Mouse (Mus musculus) limb, embryonic 11.5 days (tissue): ENCODE measurements around the gene Psma7. TPM values are rescaled to one million over a fixed set of nuclear protein-coding genes. Genes with fewer than 3 reads are reported as not detected.

Experiments
- ATAC-seq: fragments of 200-750 bp; cut with Nextera tagmentation; 2 replicates; pipeline ENCODE4 v1.8.0; 2017; ENCODE audit warnings: low read depth; ENCODE audit not compliant: insufficient number of reproducible peaks, low FRiP score, low TSS enrichment
- DNase-seq: peaks from one replicate; pipeline ENCODE4 v3.0.0-alpha.2; 2015; ENCODE audit warnings: low spot score
- H3K27ac ChIP-seq: fragments of 300-500 bp; sonication (generic); replicated peaks from 2 replicates; pipeline ENCODE4 v1.5.1; 2014; ENCODE audit warnings: low read depth, mild to moderate bottlenecking, low read length
- H3K27me3 ChIP-seq: fragments of 300-500 bp; sonication (generic); 2 replicates; pipeline ENCODE4 v1.6.1; 2014; ENCODE audit warnings: mild to moderate bottlenecking, low read length, mixed read lengths; ENCODE audit not compliant: control insufficient read depth, insufficient read depth
- H3K36me3 ChIP-seq: fragments of 300-500 bp; sonication (generic); 2 replicates; pipeline ENCODE4 v1.6.1; 2014; ENCODE audit warnings: mild to moderate bottlenecking, low read length, moderate library complexity, mixed read lengths; ENCODE audit not compliant: control insufficient read depth, insufficient read depth
- H3K4me1 ChIP-seq: fragments of 300-500 bp; sonication (generic); 2 replicates; pipeline ENCODE4 v1.6.1; 2014; ENCODE audit warnings: low read length, mixed read lengths; ENCODE audit not compliant: control insufficient read depth, insufficient read depth
- H3K4me2 ChIP-seq: fragments of 300-500 bp; sonication (generic); 2 replicates; pipeline ENCODE4 v1.6.1; 2014; ENCODE audit warnings: low read depth, mild to moderate bottlenecking, moderate library complexity; ENCODE audit not compliant: severe bottlenecking
- H3K4me3 ChIP-seq: fragments of 300-500 bp; sonication (generic); 2 replicates; pipeline ENCODE4 v1.5.1; 2014; ENCODE audit warnings: low read depth, low read length
- H3K9ac ChIP-seq: fragments of 300-500 bp; sonication (generic); 2 replicates; pipeline ENCODE4 v1.6.1; 2014; ENCODE audit warnings: mild to moderate bottlenecking, low read length
- H3K9me3 ChIP-seq: fragments of 300-500 bp; sonication (generic); 2 replicates; pipeline ENCODE4 v1.6.1; 2016; ENCODE audit warnings: low read length; ENCODE audit not compliant: control insufficient read depth
- WGBS: fragments of 180-500 bp; shearing (Covaris S2); extraction: QIAGEN DNeasy Blood & Tissue Kit; methylation state at CpG from one replicate; pipeline ENCODE4 v1.1.7; 2014; 5-methylcytosine and 5-hydroxymethylcytosine counted together
- polyA plus RNA-seq: library from polyadenylated mRNA; unstranded; fragments of >200 nt; fragmentation: Nextera tagmentation; extraction: Ambion mirVana; gene quantifications from 2 replicates; pipeline ENCODE4 v1.2.1, GENCODE M21; 2014

Psma7 gene
- polyA plus RNA-seq, 1 experiment from 2014 or later, result 792 TPM

DNA sequence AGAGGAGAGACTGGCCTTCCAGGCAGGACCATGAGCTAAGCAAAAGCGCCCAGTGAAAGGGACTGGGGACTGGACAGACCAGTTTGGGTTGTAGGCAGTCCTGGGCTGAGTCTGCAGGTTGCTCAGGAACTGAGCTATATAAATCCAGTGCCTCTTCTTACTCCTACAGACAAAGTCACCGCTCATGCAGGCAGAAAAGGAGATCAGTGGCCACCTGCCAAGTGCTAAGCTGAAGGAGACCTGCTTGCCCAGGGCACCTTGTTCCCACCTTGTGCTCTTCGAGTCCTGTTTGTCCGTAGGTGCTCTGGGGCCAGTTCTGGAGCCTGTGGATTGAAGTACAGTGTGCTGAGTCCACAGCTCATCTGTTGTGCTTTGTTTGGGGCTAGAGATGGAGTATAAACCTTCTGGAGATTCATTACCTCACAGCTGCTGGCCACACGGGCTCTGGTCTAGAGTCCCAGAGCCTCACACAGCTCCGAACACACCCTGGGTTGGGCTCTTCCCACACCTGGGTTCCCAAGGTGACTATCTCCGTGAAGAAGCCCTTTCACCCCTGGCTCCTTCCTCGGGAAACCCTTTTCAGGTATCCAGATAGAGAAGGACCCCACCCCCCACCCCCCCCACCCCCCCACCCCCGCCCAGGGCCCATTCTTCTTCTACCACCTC, 35.7 kb downstream of the Psma7 start:
- 50% methylated on average over 9 of the region's 9 CpGs for WGBS
- Histone ChIP-seq H3K27me3 (no peaks in the 10 kb centered on the region), H3K9me3 (no peaks in the 10 kb centered on the region), H3K27ac (no peak overlapping the region), H3K9ac (no peak overlapping the region), H3K4me1 (no peaks in the 10 kb centered on the region), H3K4me2 (no peak overlapping the region), H3K4me3 (no peak overlapping the region), H3K36me3 (no peaks in the 10 kb centered on the region)
- DNase-seq, result no peak
- ATAC-seq, result no peak

- H3K36me3 ChIP-seq, result no peaks in the 10 kb centered on the region
- H3K27ac ChIP-seq, result no peak overlapping the region
- H3K4me2 ChIP-seq, result no peak overlapping the region
- ATAC-seq (no peak), DNase-seq (no peak)
- H3K9me3 ChIP-seq, result no peaks in the 10 kb centered on the region
- no peak overlapping the region for H3K9ac ChIP-seq
- no peak overlapping the region for H3K4me3 ChIP-seq
- H3K4me1 ChIP-seq, result no peaks in the 10 kb centered on the region
- no peaks in the 10 kb centered on the region for H3K27me3 ChIP-seq
- WGBS, result 53% methylated on average over 5 of the region's 5 CpGs
Observed at GRCm38 (mm10) chr2:180005656-180006351, 36.4 kb downstream of the Psma7 start.

DNA sequence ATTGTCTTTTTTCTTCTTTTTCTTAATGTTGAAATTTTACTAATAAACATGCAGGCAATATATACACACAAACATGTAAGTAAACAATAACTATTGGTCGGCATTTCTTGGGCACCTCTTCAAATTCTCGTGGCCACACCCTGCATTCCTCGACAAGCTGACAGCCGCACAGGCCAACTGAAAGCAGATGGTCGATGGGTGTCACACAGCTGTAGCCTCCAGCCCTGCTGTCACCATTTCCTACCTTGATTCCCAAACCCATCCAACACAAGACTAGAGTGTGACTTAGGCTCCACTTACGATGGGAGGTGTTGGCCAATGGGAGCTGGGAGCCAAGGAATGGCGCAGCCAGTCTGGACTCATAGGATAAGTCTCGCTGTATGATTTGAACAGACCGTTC, 40.6 kb downstream of the Psma7 start:
- Histone ChIP-seq H3K9me3 (no peaks in the 10 kb centered on the region), H3K4me1 (no peaks in the 10 kb centered on the region), H3K9ac (no peak overlapping the region), H3K27ac (no peak overlapping the region), H3K27me3 (no peaks in the 10 kb centered on the region), H3K4me3 (no peak overlapping the region), H3K4me2 (no peak overlapping the region), H3K36me3 (no peaks in the 10 kb centered on the region)
- no peak for DNase-seq
- no peak for ATAC-seq
- WGBS, result 89% methylated on average over 9 of the region's 9 CpGs

- Histone ChIP-seq H3K4me2 (no peak overlapping the region), H3K9ac (no peak overlapping the region), H3K9me3 (no peaks in the 10 kb centered on the region), H3K4me3 (no peak overlapping the region), H3K27me3 (no peaks in the 10 kb centered on the region), H3K36me3 (no peaks in the 10 kb centered on the region), H3K27ac (no peak overlapping the region), H3K4me1 (no peaks in the 10 kb centered on the region)
- no peak for ATAC-seq
- no peak for DNase-seq
- WGBS, result 79% methylated on average over 4 of the region's 4 CpGs
Observed at GRCm38 (mm10) chr2:179998431-179998830, 43.8 kb downstream of the Psma7 start.

GRCm38 (mm10) chr2:179993071-179993470, 49.2 kb downstream of the Psma7 start:
- Histone ChIP-seq H3K27me3 (no peaks in the 10 kb centered on the region), H3K4me2 (no peak overlapping the region), H3K9ac (no peak overlapping the region), H3K4me3 (no peak overlapping the region), H3K4me1 (no peaks in the 10 kb centered on the region), H3K36me3 (no peaks in the 10 kb centered on the region), H3K27ac (no peak overlapping the region), H3K9me3 (no peaks in the 10 kb centered on the region)
- no peak for DNase-seq
- ATAC-seq, result no peak
- WGBS, result 87% methylated on average over 5 of the region's 5 CpGs

GRCm38 (mm10) chr2:179989098-179989497, 53.1 kb downstream of the Psma7 start:
- Histone ChIP-seq H3K36me3 (no peaks in the 10 kb centered on the region), H3K9ac (no peak overlapping the region), H3K4me2 (no peak overlapping the region), H3K27ac (no peak overlapping the region), H3K9me3 (no peaks in the 10 kb centered on the region), H3K4me3 (no peak overlapping the region), H3K27me3 (no peaks in the 10 kb centered on the region), H3K4me1 (no peaks in the 10 kb centered on the region)
- ATAC-seq (no peak), DNase-seq (no peak)
- WGBS, result 55% methylated on average over 1 of the region's 1 CpGs

GRCm38 (mm10) chr2:179986437-179987022, 55.7 kb downstream of the Psma7 start:
- Histone ChIP-seq H3K4me1 (no peaks in the 10 kb centered on the region), H3K9ac (no peak overlapping the region), H3K36me3 (no peaks in the 10 kb centered on the region), H3K4me3 (no peak overlapping the region), H3K27me3 (no peaks in the 10 kb centered on the region), H3K9me3 (no peaks in the 10 kb centered on the region), H3K27ac (no peak overlapping the region), H3K4me2 (no peak overlapping the region)
- DNase-seq (no peak), ATAC-seq (no peak)
- 82% methylated on average over 10 of the region's 10 CpGs for WGBS
